Mouse (Mus musculus) erythroblast, embryonic 14.5 days (primary cell): ENCODE data around the gene Kcnj6. TPM values are rescaled to one million over a fixed set of nuclear protein-coding genes. Genes with fewer than 3 reads are reported as not detected.

Source experiments
- H3K27me3 ChIP-seq: 2 replicates; pipeline ENCODE4 v1.6.1; 2012; ENCODE audit warnings: inconsistent platforms; ENCODE audit not compliant: control insufficient read depth
- H3K36me3 ChIP-seq: 2 replicates; pipeline ENCODE4 v1.6.1; 2012; ENCODE audit warnings: mild to moderate bottlenecking, inconsistent platforms; ENCODE audit not compliant: control insufficient read depth
- H3K4me1 ChIP-seq: 2 replicates; pipeline ENCODE4 v1.6.1; 2012; ENCODE audit warnings: inconsistent platforms; ENCODE audit not compliant: control insufficient read depth
- H3K4me3 ChIP-seq: replicated peaks from 2 replicates; pipeline ENCODE3; 2012; ENCODE audit warnings: moderate library complexity, mild to moderate bottlenecking, inconsistent platforms
- H3K9me3 ChIP-seq: 2 replicates; pipeline ENCODE4 v1.6.1; 2012; ENCODE audit warnings: low read length, inconsistent platforms, mixed read lengths; ENCODE audit not compliant: control insufficient read depth
- GATA1 ChIP-seq: IDR thresholded peaks from 2 replicates; pipeline ENCODE4 v1.6.1; 2012; ENCODE audit warnings: low read length, inconsistent platforms, mixed read lengths
- TAL1 ChIP-seq: IDR thresholded peaks from 3 replicates; pipeline ENCODE4 v1.6.1; 2012; ENCODE audit warnings: low read length, inconsistent platforms, mixed read lengths
- polyA plus RNA-seq: library from polyadenylated mRNA; stranded (reverse); fragments of >175 nt; gene quantifications from 2 replicates; pipeline ENCODE4 v1.2.3, GENCODE M21; 2012

Gene Kcnj6
- polyA plus RNA-seq, 1 experiment, result 0.02 TPM

DNA sequence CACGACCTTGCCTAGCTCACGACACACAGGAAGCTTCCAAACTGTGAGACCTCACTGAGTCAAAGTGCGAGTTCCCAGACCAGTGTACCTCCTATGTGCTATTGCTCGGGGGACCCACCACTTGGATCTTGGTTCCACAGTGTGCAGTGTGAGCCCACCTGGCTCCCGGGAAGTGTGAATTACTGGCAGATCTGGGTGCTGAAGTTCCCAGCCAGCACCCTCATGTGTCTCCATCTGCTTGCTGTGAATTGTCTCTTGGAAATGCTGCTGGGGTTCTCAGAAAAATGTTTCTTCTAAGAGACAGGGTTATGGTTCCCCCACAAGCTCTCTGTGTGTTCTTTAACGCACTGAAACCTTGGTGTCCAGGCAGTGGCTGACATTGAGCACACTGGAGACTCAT, 98.7 kb downstream of the Kcnj6 start:
- H3K36me3 ChIP-seq, result no peaks in the 10 kb centered on the region
- no peaks in the 10 kb centered on the region for H3K27me3 ChIP-seq
- H3K4me3 ChIP-seq, result no peak overlapping the region
- H3K4me1 ChIP-seq, result no peaks in the 10 kb centered on the region
- 0 out of 2 replicates have a peak, but pooled peaks cover 2% of the 10 kb centered on the region for H3K9me3 ChIP-seq
- no peak for TF ChIP-seq GATA1
- TF ChIP-seq TAL1, result no peak

DNA sequence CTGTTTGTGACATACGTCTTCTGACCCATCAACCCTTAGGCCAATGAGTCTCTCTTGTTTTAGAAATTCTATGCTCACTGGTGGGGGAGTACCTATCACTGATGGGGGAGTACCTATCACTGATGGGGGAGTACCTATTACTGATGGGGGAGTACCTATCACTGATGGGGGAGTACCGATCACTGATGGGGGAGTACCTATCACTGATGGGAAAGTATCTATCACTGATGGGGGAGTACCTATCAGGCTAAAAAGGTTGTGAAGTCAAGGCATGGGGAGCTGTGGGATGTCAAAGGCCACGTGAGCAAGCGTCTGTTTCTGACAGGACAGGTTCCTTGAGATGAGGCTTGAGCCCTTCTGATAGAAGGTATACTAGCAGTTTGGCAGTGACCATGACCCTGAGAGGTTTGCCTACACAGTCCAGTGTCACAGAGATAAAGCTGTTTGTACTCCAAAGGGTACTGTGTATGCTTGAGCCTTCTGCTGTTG, 105.3 kb downstream of the Kcnj6 start:
- no peak overlapping the region for H3K4me3 ChIP-seq
- H3K36me3 ChIP-seq, result no peaks in the 10 kb centered on the region
- no peaks in the 10 kb centered on the region for H3K9me3 ChIP-seq
- TF ChIP-seq GATA1 (no peak), TAL1 (no peak)
- no peaks in the 10 kb centered on the region for H3K27me3 ChIP-seq
- no peaks in the 10 kb centered on the region for H3K4me1 ChIP-seq

DNA sequence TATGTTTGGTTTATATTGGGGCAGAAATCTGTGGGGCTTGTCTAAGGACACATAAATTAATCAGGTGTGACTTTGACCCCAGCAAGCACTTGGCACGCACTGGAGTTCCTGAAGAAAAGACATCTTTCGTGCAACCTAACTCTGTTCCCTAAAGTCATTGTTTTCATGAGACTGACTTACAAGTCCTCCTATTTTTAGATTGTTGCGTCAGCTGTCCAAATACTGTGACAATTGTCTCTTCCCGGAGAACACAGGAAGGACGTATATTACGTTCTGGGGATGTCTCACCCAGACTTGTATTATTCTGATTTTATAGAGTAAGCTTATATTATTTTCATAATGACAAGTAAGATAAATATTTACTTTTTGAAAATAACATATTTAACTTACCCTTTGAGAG, 106.9 kb downstream of the Kcnj6 start:
- Histone ChIP-seq H3K27me3 (no peaks in the 10 kb centered on the region), H3K4me1 (no peaks in the 10 kb centered on the region), H3K36me3 (no peaks in the 10 kb centered on the region), H3K9me3 (no peaks in the 10 kb centered on the region), H3K4me3 (no peak overlapping the region)
- no peak for TF ChIP-seq GATA1
- no peak for TF ChIP-seq TAL1

DNA sequence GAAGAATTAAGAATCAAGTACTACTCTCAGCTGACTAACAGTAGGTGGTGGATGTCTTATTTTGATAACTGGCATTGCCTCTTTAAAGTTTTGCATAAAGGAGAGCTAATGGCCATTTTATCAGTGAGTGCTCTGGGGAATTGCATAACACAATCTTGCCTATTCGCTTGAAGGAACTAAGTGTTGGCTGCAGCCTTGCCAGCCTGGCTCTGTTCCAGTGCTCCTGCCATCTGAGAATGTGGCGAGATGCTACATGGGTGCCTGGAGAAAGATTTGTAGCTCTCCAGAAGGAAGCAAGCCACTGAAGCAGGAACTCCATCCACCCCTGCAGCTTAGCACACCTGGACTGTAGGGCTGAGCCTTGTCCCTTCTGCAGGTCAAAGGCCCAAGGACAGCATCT, 107.4 kb downstream of the Kcnj6 start:
- Histone ChIP-seq H3K36me3 (no peaks in the 10 kb centered on the region), H3K4me1 (no peaks in the 10 kb centered on the region), H3K27me3 (no peaks in the 10 kb centered on the region), H3K4me3 (no peak overlapping the region), H3K9me3 (no peaks in the 10 kb centered on the region)
- TF ChIP-seq GATA1, result no peak
- TF ChIP-seq TAL1, result no peak

DNA sequence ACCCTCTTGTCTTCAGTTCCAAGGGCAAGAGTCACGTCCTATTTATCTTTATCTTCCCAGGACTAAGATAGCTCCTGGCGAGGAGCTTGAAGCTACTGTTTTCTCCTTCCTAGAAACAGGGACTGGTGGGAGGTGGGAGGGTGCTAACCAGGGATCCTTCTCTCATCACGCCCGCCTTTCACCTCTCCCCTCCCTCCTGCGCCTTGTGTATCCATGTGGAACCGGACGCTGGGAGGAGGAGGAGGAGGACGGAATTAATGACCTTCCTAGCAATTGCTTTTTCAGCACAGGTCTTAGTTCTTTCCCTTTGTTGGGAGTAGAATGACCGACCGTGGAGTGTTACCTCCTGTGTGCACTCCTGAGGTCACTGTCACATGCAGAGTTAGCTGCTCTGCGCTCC, 108.9 kb downstream of the Kcnj6 start:
- Histone ChIP-seq H3K9me3 (no peaks in the 10 kb centered on the region), H3K4me3 (no peak overlapping the region), H3K4me1 (no peaks in the 10 kb centered on the region), H3K27me3 (no peaks in the 10 kb centered on the region), H3K36me3 (no peaks in the 10 kb centered on the region)
- TF ChIP-seq TAL1 (no peak), GATA1 (no peak)

DNA sequence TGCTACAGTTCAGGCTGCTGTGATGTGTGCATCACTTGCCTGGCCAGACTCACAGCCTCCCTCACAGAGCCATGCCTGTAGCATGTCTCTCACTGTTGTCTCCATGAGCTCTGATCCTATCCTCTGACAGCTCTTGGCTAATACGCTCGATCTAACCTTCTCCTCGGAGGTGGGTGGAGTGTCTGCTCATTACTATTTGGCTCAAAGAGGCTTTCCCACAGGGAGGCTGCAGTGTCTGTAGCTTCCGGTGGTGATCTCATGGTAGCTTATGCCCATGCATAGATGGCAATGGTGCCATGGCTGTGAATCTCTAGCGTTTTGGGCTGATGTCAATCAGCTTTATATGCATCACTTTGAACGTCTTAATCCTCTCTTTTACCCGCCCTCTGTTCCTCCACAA, 111.1 kb downstream of the Kcnj6 start:
- Histone ChIP-seq H3K27me3 (no peaks in the 10 kb centered on the region), H3K9me3 (no peaks in the 10 kb centered on the region), H3K36me3 (no peaks in the 10 kb centered on the region), H3K4me1 (no peaks in the 10 kb centered on the region), H3K4me3 (no peak overlapping the region)
- no peak for TF ChIP-seq TAL1
- TF ChIP-seq GATA1, result no peak

DNA sequence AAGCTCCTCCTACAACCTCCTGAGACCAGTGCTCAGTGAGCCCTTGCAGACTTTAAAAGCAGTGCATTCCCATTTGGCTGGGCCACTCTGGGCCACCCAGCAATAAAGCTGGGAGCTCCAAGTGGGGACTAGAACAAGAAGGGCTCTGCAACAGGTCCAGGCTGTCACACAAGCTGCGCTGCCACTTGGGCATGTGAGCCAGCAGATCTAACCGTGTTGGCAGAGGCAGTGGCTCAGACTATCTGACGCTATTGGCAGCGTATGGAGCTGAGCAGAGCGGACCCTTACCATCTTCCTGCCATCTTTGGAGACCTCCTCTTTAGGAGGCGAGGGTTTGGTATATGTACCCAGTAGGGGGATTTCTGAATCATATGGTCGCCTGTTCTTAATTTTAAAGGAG, 112.4 kb downstream of the Kcnj6 start:
- peaks cover 3% of the 10 kb centered on the region; the same call in 1 of the 2 replicates for H3K9me3 ChIP-seq
- TF ChIP-seq GATA1, result no peak
- TF ChIP-seq TAL1, result no peak
- no peaks in the 10 kb centered on the region for H3K4me1 ChIP-seq
- no peaks in the 10 kb centered on the region for H3K36me3 ChIP-seq
- no peaks in the 10 kb centered on the region for H3K27me3 ChIP-seq
- H3K4me3 ChIP-seq, result no peak overlapping the region

DNA sequence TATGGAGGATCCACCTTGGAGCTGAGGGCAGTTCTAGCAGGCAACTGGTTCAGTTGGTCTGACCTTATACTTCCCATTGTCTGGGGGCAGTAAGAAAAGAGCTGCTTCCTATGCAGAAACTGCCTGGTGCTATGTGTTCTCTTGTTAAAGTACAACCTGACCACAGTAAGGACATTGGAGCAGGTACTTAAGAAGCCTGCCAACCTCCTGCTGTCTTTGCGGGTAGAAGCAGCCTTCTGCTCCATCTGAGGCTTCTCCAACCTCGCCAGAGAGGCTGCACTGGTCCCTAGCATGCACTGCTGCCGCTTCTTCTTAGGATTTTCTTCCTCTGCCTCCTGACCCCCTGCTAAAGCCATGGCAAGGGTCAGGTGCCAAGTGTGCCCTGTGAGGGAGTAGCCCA, 113.6 kb downstream of the Kcnj6 start:
- Histone ChIP-seq H3K4me1 (no peaks in the 10 kb centered on the region), H3K27me3 (no peaks in the 10 kb centered on the region), H3K9me3 (peaks cover 3% of the 10 kb centered on the region; the same call in 1 of the 2 replicates), H3K4me3 (no peak overlapping the region), H3K36me3 (no peaks in the 10 kb centered on the region)
- TF ChIP-seq TAL1 (no peak), GATA1 (no peak)

DNA sequence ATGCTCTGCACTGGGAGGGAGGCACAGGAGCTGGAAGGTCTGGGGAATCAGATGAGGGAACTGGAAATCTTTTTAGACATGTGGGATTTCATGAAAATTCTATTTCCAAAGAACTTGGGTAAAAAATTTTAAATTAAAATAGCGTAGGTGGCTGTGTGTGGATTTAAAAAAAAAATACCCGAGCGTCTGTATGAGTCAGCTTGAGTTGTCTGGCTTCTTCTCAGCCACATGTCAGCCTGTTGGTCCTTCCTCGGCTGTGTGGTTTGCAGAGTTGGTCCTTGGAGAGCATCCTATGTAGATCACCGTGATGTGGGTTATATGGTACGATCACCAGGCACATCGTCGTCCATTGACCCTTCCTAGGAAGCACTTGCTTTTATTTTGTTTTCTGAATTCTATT, 114.3 kb downstream of the Kcnj6 start:
- H3K36me3 ChIP-seq, result no peaks in the 10 kb centered on the region
- TF ChIP-seq TAL1 (no peak), GATA1 (no peak)
- H3K4me3 ChIP-seq, result no peak overlapping the region
- no peaks in the 10 kb centered on the region for H3K27me3 ChIP-seq
- peaks cover 3% of the 10 kb centered on the region; the same call in 1 of the 2 replicates for H3K9me3 ChIP-seq
- no peaks in the 10 kb centered on the region for H3K4me1 ChIP-seq

DNA sequence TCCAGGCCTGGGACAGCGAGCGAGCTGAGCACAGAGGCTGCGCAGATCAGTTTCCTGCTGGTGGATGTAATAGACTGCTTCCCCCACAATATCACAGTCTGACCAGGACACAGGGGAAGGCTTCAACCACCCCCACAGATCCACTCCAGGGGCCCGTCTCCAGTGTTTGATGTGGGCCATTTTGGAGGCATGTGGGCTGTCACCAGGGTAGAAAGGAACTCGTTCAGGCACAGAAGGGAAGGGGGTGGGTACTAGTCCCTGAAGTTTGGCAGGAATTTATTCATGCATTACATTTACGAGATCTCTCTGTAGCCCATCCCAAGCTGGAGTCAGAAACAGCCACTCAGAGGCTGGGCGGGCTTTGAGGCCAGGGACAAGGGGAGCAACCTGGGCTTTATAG, 115.4 kb downstream of the Kcnj6 start:
- no peaks in the 10 kb centered on the region for H3K36me3 ChIP-seq
- no peak for TF ChIP-seq GATA1
- no peak for TF ChIP-seq TAL1
- no peaks in the 10 kb centered on the region for H3K27me3 ChIP-seq
- H3K9me3 ChIP-seq, result peaks cover 3% of the 10 kb centered on the region; the same call in 1 of the 2 replicates
- no peaks in the 10 kb centered on the region for H3K4me1 ChIP-seq
- H3K4me3 ChIP-seq, result no peak overlapping the region
